Mouse (Mus musculus) bone marrow macrophage, adult 2 months (primary cell): Measurements from ENCODE around the gene B3galt1.

Source experiments
- CTCF ChIP-seq: IDR thresholded peaks from 2 replicates; pipeline ENCODE4 v1.5.1; 2012; ENCODE audit warnings: low read depth, mild to moderate bottlenecking, low read length, moderate library complexity
- POLR2A ChIP-seq: IDR thresholded peaks from 2 replicates; pipeline ENCODE4 v1.6.1; 2012; ENCODE audit warnings: mild to moderate bottlenecking, low read depth, low read length, borderline replicate concordance

DNA sequence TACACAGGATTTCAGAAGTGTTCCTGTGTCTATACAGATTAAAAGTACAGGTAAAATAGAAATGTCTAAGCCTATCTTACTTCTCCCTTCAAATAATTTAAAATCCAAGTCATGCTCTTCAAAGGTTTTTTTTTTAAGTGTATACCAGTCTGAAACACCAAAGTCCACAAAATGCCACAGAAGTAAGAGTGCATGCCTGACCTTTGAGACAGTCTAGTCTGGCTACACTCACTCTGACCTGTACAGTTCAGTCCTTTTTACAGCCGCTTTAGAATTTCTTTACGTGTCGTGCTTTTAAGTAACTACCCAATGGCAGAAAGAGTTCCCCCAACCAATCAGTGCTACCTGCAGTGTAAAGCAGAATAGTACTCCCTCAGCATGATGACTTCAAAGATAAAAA, 314.2 kb downstream of the B3galt1 start:
- no peak for TF ChIP-seq CTCF
- no peak for TF ChIP-seq POLR2A
